Mouse (Mus musculus) megakaryocyte progenitor cell, adult 5-6 weeks (primary cell): ENCODE data around the gene Gm20388. TPM values are rescaled to one million over a fixed set of nuclear protein-coding genes. Genes with fewer than 3 reads are reported as not detected.

Experiments
- ATAC-seq: replicated peaks from 2 replicates; pipeline ENCODE4 v1.8.0; 2016; ENCODE audit warnings: mild to moderate bottlenecking, moderate TSS enrichment, inconsistent platforms; ENCODE audit not compliant: poor library complexity
- total RNA-seq, 2 experiments: library from RNA; stranded (forward) in 1 of 2; stranded (reverse) in 1 of 2; fragments of 157-497, 149-512 nt in 1 of 2; fragments of 200-1000 nt in 1 of 2; gene quantifications; 2 replicates each; pipeline versions ENCODE4 v1.2.3 to v1.2.4; 2015 to 2017

Gene Gm20388
- total RNA-seq, 2 experiments from 2014 or later = 18.6 TPM; not detected in 1

DNA sequence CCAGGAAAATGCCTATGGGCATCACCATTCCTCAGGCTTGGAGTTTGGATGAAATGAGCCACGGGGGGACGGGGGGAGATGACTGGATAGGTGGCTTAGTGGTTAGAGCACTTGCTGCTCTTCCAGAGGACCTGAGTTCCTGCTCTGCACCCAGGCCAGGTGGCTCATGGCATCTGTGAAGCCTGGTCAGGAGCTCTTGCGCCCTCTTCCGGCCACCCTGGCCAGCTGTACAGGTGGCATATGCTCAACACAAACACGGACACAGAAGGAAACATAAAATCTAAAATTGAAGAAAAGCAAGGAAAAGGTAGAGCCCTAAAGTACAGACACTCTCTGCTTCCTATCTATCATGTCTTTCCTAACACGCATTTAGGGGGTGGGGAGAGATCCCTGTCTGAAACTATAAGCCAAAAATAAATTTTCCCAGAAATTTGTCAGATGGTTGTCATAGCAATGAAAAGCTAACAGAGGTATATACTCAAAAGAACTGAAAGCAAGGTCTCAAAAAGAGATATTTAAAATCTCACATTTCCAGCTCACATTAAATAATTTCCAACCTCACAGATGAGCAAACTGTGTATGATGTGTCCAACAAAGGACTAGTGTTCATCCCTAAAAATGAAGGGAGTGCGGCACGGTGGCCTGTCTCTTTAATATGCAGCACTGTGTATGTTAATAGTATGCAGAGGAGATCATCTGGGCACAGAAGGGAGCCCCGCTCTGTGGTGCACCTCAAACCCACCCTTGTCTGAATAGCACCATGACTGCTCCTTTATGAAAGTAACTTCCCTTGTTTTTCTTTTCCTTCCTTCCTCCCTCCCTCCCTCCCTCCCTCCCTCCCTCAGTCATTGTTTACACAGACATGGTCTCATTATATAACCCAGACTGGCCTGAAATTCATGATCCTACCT, 3032.4 kb downstream of the Gm20388 start:
- 0 out of 2 replicates have a peak, but pooled peaks have one; percentile 51 for ATAC-seq

DNA sequence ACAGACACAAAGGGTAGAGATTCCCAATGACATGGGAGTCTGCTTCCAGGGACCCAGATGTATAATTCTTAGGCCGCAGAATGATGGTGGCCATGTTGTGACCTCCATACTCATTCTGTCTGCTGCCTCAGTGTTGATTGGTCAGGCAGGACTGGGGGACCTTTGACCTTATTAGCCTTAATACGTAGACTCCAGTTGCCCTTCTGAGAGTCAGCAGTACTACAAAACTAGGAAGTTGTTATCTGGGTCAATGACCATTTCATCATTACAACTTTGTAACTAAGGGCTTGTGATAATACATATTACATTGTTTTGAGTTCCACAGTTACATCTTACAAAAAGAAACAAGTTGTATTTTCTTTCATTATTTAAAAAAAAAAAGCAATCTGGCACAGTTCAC, 3035.1 kb downstream of the Gm20388 start:
- ATAC-seq = no peak

DNA sequence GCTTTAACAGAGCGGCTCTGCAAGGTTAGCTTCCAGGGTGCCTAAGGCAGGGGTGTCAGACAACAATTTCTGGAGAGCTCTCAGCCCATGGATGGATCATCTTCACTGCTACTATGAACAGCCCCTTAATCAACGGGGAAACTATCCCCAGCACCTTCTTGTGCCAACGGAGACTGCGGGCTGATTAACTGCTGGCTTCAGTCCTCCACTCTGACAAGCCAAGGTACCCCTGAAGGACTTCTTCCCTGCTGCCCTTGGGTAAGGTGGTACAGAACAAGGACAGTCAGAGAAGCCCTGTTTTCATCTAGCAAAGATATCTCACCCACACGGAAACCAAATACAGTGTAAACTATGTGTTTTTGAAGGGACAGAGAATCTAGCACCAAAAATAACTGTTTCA, 3039.1 kb downstream of the Gm20388 start:
- no peak for ATAC-seq

DNA sequence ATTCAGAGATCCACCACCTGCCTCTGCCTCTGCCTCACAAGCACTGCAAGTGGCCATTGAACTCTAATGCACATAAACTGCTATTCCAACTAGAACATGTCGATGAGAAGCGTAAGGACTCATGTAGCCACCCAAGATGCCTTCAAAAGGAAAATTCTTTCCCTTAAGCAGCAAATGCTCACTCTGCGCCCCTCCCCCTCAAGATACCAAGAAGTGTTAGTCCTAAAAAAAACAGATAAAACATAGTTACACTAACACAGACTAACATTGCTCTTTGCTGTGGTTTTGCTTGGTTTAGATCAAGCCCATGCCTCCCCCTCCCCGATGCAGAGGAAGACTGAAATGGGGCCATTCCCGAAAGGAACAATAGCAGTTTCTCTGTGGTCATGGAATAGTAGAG, 3040.8 kb downstream of the Gm20388 start:
- no peak for ATAC-seq

DNA sequence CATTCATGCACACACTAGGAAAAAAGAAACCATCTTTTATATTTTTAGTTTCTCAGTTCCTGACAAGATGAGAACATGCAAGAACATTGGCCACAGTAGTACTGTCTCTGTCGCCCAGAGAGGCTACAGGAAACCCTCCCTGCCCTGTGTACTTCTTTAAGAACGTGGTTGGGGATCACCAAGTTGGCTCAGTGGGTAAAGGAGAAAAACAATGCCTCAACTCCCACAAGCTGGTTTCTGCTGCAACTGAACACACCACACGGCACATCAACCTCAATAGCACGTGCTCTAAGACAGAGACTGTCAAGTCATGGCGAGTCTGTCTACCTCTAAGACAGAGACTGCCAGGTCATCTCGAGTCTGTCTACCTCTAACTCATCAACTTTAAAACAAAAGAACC, 3042.4 kb downstream of the Gm20388 start:
- ATAC-seq = peak; percentile 32

DNA sequence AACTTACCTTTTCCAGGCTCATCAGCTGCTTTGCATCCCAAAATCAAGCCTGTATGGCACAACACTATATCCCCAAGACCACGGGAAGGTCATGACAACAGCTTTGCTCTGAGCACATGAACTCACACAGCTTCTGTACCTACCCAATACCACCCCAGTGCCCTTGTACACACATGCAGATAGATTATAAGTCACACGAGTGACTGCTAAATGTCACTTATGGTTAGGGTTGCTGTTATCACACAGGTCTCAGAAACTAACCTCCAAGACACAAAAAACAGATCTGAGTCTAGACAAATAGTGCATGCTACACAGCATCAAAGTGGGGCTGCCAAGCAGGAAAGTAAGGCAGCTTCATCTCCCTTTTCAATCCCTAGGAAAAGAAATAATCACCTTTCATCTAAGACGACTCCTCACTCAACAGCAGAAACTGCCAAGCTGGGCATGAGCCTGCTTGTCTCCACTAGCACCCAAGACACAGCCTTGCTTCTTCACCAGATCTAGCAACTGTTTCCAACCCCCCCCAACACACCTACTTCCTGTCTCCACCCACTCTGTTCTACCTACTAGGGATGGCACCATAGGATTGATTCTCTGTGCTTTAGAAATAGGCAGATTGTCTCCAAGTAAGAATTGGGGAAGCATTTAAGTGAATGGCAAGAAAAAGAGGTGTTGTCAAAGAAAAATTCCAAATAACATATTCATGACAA, 3043.6 kb downstream of the Gm20388 start:
- peak; percentile 33 for ATAC-seq

DNA sequence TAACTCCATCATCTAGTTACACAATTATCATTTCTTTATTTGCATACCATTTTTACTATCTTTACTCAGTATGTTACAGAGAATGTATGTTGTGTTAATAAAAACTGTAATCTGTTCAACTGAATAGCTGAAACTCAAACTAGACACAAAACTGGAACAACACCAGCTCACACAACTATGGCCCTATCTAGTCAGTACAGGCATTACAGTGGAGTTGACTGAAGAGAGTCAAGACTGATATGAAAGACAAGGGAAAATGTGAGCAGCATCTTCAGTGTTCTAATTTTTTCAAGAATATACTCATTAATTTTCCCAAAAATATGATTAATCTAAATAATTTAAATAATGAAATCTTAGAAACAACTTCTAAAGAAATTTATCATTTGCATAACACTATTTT, 3044.6 kb downstream of the Gm20388 start:
- ATAC-seq = peak; percentile 29

DNA sequence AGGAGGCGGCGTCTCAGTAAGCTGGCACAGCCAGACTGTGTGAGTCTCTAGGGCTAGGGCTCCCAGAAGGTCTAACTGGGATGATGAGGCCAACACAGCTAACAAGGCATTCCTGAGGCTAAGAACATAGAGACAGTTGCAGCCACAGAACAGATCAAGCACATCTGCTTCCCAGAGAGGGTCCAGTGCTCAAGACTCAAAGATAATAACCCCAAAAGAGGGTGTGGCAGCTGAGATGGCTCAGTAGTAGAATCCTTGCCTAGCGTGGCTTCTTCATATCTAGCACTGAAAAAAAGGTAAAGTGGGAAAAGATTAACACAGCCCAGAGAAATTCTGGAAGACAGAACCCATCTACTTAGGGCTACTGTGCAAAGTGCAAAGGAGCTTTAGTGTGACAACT, 3045.4 kb downstream of the Gm20388 start:
- peak; percentile 35 for ATAC-seq

DNA sequence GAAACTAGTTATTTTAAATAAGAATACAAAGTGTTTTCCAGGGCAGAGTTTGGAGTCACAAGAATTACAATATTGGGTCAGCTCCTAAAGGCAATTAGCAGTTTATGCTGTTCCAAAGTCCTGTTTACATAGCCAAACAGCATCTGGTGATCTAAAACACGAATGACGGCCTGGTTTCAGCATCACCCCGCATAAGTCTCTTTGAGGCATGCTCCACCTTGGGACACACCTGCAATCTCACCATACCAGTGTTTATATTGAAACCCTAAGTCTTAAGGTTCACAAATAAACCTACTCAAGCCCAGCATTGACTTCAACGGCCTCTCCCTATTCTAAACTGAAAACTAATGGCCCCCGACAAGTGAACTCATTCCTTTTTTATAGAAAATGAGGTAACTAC, 3049.7 kb downstream of the Gm20388 start:
- no peak for ATAC-seq

DNA sequence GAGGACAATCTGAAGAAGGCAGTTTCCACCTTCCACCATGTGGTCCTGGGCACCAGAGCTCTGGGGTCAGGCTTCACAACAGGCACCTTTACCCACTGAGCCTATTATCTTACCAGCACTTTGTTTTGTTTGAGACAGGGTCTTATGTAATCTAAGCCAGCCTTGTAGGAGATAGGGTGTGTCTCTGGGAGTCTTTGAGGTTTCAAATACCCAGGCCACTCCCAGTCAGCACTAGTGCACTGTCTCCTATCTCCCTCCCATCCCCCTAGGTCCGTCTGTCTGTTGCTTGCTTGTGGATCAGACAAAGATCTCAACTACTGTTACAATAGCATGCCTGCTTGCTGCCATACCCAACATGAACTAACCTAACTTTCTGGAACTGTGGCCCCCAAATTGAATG, 3050.3 kb downstream of the Gm20388 start:
- peak; percentile 91 for ATAC-seq

DNA sequence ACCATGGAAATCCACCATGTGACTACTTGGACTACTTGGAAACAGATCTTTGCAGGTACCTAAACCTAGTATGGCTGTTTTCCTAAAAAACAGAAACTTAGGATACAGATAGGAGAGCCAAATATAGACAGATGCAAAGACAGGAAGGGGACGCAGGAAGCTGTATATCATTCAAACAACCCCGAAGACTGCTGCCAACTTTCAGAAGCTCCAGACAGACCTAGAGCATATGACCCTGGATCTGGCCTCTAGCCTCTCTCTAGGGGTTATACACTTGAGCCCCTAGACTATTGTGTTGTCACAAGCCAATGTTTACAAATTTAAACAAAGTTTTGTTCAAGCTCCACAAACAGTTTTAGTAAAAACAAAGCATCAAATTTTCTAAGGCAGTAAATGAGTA, 3050.8 kb downstream of the Gm20388 start:
- ATAC-seq = no peak

DNA sequence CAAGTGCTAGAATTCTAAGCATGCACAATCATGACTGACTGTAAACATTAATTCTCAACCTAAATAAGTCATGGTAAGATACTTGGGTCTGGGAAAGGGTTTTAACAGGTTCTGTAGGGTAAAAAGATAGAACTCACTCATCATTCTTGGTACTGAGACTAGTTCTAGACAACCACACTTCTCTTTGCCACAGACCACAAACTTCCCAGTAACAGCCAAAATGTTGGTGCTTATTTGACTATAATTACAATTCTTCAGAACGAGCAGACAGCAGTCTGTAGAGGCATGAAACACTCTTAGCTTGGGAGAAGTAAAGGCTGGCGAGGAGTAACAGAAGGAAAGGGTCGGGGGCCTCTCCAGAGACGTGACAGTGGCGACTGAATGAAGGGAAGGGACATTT, 3051.4 kb downstream of the Gm20388 start:
- no peak for ATAC-seq

DNA sequence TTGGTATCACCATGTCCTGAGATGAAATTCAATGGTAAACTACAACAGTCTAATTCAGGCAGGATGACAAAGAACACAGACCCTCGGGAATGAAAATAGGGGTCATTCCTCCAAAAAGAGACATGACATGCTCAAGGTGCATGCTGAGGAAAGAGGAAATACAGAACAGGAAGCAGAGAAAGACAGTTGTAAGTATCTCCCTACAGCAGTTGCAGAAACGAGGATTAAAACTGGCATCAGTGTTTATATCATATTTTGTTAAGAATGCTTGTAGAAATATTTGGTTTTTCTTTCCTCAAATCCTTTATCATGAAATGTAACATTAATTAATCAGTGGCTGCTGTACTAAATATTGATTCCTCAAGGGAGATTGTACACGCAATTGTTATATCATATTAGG, 3056.0 kb downstream of the Gm20388 start:
- no peak for ATAC-seq

DNA sequence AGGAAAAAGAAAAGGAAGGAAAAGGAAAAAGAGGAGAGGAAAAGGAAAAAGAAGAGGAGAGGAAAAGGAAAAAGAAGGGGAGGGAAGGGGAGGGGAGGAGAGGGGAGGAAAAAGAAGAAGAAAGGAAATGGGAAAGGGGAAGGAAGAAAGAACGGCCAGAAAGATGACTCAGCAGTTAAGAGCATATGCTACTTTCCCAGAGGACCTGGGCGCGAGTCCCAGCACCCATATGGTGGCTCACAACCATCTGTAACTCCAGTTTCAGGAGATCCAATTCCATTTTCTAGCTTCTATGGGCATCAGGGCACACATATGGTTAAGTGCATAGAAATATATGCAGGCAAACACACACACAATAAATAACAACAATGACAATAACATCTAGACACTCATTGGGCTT, 3057.5 kb downstream of the Gm20388 start:
- no peak for ATAC-seq

DNA sequence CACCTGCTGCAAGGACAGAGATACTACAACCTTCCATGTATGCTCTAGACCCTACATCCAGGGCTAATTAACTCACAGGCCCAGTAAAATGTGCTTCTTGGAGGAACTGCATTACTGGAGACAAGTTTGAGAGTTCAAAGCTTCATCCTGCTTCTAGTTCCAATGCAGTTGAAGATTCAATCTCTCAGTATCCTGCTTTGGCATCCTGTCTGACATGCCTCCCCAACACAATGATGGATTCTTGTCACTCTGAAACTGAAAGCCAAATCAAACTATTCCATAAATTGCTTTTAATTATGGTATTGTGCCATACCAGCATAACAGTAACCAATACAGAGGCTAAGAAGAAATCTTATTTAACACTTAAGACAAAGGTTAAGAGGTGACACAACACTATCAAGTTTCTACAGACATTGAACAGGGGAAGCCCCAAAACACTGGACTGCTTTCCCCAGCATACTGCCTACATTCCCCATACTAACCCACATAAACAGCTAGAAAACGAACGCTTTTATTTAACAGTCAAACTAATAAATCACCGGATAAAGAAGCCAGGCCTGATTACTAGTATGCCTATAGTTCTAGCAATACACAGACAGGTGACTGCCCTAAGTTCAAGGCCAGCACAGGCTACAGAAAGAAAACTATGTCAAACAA, 3059.5 kb downstream of the Gm20388 start:
- no peak for ATAC-seq

DNA sequence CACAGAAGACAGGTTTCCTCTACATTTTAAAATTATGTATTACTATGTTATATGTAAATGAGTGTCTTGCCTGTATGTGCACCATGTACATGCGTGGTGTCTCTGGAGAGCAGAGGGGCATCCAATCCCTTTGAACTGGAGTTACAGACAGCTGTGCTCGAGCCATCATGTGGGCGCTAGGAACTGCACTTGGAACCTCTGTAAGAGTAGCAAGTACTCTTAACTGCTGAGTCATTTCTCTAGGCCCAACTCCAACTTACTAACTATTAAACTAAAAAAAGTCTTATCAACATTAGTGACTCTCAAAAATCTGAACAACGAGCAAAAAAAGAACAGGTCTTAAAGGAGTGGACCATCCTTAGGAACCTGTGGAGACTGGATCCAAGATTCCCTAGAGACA, 3065.4 kb downstream of the Gm20388 start:
- ATAC-seq = peak; percentile 56

DNA sequence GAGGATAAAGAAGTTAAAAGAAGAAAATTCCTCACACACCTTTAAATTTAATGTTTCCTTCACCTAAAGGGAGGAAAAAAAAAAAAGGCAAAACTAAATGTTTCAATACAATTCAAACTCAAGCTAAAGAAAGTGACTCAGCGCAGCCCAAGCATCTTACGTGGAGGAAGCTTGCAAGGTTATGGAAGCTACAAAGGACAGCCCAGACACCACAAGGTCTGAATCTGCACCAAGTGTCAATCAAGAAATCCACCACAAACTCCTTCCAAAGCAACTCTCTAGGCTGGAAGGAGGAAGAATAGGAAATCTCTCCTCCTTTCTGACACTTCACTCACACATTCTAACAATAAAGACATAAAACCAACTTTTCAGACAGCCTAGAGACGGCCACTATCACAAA, 3068.8 kb downstream of the Gm20388 start:
- 0 out of 2 replicates have a peak, but pooled peaks have one; percentile 24 for ATAC-seq

DNA sequence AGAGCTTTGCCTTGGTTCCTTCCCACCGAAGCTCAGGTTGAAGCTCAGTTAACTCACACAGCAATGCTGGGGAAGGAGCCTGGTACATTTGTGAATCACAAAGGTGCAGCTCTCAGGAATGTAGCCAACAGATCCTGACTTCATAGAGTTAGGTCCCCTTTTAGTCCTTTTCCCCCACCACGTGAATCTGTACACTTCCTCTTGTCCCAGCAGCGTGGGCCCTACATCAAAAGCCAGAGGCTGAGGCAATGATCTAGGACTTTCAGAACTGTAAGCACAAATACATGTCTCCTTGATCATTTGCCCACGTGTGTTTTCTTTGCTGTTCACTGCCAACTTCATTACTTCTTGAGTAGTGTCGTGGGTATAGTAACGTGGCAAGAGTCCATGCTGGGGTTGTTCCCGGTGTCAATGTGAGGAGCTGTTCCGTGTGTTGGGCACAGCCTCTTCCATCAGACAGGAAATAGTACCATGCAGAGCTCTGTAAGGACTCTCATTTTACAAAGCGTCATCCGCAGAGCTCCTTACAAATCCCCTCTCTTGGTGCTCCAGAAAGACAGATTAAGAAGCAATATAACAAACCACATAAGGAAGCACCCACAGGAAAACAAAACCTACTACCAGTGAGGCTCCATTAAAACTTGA, 3069.3 kb downstream of the Gm20388 start:
- ATAC-seq = peak; percentile 34; the same call in 1 of the 2 replicates

DNA sequence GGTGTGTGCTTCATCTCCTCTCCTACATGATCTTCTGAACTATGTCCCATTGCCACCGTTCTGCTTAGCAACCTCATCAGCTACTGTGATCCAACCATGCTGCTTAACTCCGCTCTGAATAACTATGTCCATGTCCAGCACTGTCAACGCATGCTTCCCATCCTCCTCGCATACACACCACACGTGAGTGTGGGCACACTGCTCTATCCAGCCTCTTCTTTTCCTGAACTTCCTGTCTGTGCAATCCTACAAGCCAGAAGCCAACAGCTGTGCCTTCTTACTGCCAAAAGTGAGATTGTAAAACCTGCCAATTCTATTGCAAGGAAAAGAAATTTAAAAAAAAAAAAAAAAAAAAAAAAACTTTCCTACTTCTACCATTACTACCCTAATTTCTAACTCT, 3071.0 kb downstream of the Gm20388 start:
- ATAC-seq = no peak

DNA sequence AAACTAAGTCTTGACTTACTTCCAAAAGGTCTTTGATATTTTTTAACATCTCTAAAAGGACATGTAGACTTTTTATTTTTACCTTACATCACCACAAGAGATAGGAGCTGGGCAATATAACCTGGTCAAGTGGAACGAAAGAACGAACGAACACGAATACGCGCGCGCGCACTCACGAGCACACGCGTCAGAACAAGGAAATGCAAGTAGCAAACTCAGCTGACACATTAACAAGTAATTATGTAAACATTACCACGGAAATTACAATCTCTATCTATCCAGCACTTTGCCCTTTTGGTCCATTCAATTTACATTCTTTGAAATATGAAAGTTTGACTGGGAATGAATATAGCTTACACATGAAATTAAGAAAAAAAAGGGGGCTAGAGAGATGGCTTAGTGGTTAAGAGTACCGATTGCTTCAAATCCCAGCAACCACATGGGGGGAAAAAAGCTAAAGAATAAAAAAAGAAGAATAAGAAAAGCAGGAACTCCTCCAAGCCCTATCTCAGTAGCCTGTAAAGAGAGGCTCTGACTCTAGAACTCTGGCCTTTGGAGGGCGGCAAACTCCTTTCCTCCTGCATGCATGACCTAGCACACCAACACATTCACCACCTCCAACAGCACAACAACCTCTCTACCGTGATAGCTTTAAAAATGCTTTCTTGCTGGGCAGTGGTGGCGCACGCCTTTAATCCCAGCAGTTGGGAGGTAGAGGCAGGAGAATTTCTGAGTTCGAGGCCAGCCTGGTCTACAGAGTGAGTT, 3072.7 kb downstream of the Gm20388 start:
- peak; percentile 47 for ATAC-seq
